Mouse (Mus musculus) liver (tissue): ENCODE data around the gene D11Wsu47e.
"Not testable (repeated sequence)": the region's sequence is repeated elsewhere in the genome, so short reads cannot be mapped to it uniquely, and the experiment has no call there.

Source experiments
- DNase-seq: peaks from one replicate; pipeline ENCODE4 v3.0.0-alpha.2; 2020; ENCODE audit warnings: mixed read lengths

Gene D11Wsu47e

GRCm38 (mm10) chr11:113683957-113684706 is at the start of gene D11Wsu47e, which contains the start of gene Fam104a:
Gene D11Wsu47e, plus strand, starts transcription at chr11:113684412.
Gene Fam104a, minus strand, starts transcription at chr11:113684155.
- DNase-seq, result peak; percentile 95

DNA sequence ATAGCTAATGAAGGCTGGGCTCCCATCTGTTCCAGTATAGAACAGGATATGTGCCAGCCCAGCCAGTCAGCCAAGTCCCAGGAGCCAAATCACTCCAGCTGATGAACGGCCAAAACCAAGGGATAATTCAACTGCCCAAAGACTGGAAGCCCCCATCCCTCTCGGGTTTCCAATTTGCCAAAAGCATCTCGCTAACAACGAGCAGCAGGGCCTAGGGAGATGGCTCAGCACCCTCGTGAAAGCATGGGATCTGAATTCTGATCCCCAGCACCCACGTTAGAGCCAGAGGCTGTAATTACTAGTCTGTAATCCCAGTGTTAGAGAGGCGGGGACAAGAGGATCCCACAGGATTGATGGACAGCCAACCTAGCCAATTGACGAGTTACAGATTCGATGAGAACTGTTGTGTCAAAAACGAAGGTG is 49.5 kb upstream of the D11Wsu47e start:
- no peak for DNase-seq

- DNase-seq, result no peak
Measured at GRCm38 (mm10) chr11:113638680-113639079, 45.5 kb upstream of the D11Wsu47e start.

DNA sequence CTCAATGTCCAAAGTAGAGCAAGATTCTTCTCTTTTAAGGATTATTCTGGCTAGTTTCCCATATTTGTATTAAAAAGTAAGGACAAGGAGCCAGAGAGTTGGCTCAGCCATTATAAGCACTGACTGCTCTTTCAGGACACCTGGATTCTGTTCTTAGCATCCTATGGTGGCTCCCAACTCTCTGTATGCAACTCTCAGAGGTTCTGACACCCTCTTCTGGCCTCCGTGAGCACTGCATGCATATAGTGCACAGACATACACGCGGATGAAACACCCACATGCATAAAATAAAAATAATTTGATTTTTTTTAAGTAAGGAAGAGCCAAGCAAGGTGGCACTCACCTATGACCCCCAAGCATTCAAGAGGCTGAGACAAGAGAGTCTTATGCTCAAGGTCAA is 39.0 kb upstream of the D11Wsu47e start:
- DNase-seq, result no peak

DNA sequence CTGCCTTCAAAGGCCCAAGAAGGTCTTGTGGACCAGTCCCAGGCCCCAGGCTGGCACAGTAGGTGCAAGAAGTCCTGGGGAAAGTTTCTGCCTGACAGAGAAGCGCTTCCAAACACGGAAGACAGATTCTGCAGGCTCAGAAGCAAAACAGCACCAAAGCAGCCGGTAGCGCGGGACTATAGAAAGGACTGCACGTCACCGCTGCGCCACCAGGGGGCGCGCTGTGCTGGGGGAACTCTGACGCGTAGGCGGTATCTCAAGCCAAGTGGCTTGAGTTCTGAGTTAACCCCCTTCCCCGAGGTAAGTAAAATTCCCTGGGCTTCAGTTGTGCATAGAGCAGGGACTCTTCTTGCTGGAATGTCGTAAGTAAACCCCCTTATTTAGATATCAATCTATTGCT is 36.1 kb upstream of the D11Wsu47e start:
- DNase-seq, result peak; percentile 87

GRCm38 (mm10) chr11:113648690-113649352 is 35.4 kb upstream of the D11Wsu47e start, which contains the start of gene Cog1:
Gene Cog1, plus strand, starts transcription at chr11:113649169.
- no peak for DNase-seq

DNA sequence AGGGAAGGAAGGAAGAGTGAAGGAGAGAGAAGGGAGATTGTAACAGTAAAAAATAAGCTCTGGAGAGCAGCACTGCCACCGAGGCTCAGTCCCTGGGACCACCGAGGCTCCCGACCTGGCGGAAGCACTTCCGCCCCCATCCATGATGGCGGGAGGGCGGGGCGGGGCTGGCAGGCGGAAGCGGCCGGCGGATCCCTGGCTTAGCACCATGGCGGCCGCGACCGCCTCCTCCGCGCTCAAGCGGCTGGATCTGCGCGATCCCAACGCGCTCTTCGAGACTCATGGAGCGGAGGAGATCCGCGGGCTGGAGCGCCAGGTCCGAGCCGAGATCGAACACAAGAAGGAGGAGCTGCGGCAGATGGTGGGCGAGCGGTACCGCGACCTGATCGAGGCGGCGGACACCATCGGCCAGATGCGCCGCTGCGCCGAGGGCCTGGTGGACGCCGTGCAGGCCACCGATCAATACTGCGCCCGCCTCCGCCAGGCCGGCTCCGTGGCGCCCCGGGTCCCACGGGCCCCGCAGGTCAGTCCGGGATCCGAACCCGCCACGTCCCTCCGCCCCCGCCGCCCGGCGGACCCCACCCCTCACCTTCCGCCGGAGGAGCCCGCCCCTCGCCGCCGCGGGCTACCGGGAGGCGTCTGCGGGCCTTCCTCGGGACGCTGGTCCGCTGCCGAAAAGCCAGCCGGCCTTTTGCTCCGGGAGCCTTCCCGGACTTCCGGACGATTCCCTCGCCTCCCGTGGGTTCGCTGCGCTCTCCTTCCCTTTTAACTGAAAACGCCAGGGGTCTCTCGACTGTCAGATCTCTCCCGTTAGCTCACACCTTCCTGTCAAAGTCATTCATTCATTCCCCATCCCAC is 34.6 kb upstream of the D11Wsu47e start, which contains the start of gene Slc39a11:
Slc39a11 (minus strand) TSS at position 727 of the 858 bp plus-strand sequence.
- peak; percentile 85 for DNase-seq

DNA sequence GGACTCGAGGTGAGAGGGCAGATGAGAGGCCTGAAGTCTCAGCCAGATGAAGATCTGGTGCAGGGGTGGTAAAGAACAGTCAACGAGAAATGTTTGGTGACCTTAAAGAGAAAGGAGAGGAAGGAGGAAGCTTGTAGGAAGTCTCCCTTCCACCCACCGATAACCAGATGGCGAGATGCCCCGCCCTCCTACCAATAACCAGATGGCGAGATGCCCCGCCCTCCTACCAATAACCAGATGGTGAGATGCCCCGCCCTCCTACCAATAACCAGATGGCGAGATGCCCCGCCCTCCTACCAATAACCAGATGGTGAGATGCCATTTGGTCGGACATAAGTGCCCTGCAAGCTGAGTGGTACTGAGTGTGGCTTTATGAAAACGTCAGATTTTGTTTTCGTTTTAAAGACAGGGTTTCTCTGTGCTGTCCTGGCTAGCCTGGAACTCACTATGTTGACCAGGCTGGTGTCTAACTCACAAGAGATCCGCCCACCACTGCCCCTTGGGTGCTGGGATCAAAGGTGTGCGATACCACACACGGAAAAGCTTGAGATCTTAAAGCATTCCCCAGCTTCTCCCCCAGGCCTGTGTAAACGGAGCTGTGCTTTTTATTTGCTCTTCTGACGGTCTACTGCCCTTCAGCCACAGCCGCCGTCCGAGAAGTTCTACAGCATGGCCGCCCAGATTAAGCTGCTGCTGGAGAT is 32.9 kb upstream of the D11Wsu47e start:
- peak; percentile 80 for DNase-seq

- DNase-seq, result peak; percentile 39
Measured at GRCm38 (mm10) chr11:113651907-113652273, 32.3 kb upstream of the D11Wsu47e start.

- DNase-seq, result no peak
Measured at GRCm38 (mm10) chr11:113652516-113652915, 31.7 kb upstream of the D11Wsu47e start.

DNA sequence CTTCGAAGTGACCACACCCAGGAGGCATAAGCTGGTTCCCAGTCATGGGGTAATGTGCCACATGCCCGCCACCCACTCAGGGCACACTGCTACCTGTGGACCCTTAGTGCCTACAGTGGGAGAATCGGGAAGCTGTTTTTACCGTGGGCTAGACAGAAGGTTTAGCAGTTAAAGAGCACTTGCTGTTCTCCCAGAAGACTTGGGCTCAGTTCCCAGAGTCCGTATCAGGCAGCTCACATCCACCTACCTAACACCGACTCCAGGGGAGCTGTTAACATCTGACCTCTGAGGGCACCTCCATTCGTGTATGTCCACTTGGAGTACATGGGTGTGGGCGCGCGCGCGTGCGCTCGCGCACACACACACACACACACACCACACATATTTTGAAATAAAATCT is 30.1 kb upstream of the D11Wsu47e start:
- no peak for DNase-seq

GRCm38 (mm10) chr11:113654561-113655270 is 29.5 kb upstream of the D11Wsu47e start:
- DNase-seq, result no peak

DNA sequence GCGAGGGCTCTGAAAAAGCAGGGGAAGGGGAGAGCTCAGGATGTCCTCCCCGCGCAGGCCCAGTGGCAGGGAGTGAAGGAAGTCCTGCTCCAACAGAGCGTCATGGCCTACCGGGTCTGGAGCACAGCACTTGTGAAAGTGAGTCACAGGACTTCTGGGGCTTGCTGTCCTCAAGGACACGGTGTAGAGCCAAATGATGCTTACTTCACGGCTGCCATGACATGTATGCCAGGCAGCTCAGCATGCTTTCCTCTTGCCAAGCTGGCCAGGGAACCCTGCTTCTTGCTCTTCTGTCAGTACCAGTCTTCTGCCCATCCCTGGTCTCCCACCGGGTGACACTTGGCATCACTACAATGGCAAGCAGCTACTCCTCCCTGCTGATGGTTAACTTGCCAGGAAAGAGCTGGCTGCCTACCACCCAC is 27.7 kb upstream of the D11Wsu47e start:
- no peak for DNase-seq

GRCm38 (mm10) chr11:113657221-113657620 is 27.0 kb upstream of the D11Wsu47e start:
- no peak for DNase-seq

GRCm38 (mm10) chr11:113658319-113658718 is 25.9 kb upstream of the D11Wsu47e start:
- DNase-seq, result no peak

DNA sequence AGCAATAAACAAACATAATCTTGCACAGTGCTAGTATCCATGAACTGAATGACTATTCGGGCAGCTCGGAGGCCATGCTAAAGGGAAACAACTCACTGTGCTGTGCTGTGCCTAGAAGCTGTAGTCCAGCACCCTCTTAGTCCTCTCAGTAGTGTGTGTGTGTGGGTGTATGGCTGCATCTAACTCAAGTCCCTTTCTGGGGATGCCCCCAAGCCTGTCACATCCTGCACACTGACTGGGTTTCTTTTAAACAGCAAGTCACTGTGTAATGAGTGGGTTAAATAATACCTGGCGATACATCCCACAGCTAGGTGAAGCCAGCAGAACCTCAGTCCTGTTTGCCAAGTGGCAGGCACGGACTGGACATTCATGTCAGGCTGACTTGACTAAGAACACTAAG is 25.4 kb upstream of the D11Wsu47e start:
- no peak for DNase-seq

DNA sequence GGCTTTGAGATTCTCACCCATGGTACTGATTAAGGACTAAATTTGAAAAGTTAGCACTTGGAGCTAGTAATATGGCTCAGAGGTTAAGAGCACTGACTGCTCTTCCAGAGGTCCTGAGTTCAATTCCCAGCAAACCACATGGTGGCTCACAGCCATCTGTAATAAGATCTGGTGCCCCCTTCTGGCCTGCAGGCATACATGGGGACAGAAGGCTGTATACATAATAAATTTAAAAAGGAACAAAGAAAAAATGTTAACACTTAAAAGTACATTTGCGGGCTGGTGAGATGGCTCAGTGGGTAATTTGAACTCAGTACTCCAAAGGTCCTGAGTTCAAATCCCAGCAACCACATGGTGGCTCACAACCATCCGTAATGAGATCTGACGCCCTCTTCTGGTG is 24.0 kb upstream of the D11Wsu47e start:
- not testable (repeated sequence) for DNase-seq

DNA sequence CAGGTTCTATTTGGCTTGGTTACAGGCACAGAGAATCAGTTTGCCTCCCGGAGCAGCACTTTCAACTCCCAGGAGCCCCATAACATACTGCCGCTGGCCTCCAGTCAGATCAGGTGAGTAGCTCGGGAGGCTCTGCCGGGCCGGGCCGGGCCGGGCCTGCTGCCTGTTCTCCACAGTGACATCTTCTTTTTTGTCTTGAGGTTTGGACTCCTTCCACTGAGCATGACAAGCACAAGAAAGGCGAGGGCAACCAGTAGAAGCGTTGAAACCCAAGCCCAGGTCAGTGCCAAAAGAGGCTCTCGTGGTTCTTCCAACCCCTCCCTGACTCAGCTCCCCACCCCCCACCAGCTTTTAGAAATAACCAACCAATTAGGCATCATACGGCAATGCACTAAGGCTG is 23.3 kb upstream of the D11Wsu47e start:
- DNase-seq, result no peak

DNA sequence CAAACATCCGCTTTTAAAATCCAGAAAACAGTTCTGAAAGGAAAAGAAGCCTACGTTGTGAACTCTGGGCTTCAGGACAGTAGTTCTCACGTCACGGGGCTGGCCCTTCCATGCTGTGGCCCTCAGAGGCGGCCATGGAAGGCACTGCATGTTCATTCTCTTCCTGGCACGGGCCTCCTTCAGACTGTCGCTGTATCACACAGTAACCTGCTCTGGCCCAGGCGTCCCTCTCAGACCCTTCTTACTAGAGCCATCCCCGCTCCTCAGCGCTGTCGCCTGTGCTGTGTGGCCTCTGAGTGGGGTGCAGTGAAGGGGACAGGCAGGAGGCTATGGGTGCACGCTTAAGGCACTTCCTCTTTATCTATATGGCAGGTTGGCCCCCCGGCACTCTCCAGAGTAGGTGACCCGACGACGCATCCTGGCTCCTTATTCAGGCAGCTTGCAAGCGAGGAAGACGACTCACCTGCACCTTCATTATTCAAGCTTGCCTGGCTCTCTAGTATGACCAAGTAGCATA is 22.3 kb upstream of the D11Wsu47e start:
- no peak for DNase-seq

DNA sequence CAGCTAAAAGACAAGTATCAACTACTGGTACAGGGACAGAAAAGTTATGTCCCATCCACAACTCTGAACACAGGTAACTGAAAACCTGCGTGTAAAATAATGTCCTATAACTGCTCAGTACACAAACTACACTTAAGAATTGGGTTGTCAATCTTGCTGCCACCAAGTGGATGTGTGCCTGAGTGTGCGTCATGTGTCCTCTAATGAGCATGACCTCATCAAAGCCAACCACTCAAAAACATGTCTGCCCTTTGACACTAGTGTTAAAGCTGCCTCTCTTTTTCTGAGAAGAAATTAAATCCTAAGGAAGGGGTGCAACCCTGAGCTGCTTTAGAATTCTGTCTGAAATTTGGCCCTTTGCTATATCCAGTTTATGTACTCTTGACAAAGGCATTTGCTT is 19.9 kb upstream of the D11Wsu47e start:
- no peak for DNase-seq

DNA sequence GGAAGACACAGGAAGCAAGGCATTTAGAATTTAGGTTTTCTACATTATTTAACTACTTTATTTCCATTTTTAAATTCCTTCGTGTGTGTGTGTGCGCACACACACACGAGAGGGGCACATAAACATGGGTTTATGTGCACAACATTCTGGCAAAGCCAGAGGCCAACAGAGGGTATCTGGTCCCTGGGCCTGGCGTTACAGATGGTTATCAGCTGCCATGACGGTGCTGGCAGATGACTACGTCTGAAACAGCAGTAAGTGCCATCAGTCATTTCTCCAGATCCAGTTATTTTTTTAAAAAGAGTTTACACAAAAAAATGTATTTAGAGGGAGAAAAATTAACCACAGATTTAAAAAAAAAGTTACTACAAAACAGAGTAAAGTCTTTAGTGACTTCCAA is 18.0 kb upstream of the D11Wsu47e start:
- peak; percentile 68 for DNase-seq

DNA sequence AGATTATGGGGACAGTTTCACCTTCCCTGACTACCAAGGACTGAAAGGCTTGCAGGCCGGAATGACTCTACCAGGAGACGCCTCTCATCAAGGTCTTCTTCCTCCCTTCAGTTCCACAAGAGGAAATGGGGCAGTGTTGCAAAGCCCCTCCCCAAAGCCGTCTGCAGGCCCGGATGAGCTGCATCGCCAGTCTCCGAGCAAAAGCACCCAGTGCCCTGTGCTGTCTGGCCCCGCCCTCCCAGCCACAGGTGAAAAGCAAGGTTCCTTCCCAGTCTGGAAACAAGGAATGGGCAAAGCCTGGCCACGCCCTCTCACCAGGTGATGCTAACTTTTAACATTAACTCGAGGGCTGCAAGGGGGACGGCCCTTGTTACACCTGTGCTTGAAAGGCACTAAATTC is 17.6 kb upstream of the D11Wsu47e start:
- peak; percentile 47 for DNase-seq
